Mouse (Mus musculus) layer of hippocampus, adult 6 months (tissue): ENCODE data around the gene Olfr532. TPM values are rescaled to one million over a fixed set of nuclear protein-coding genes. Genes with fewer than 3 reads are reported as not detected.

ENCODE experiments used
- long read RNA-seq, 2 experiments: library from polyadenylated mRNA; unstranded; transcript quantifications; one replicate each; pipeline ENCODE4 v2.0.0; 2019 to 2020
- polyA plus RNA-seq: library from polyadenylated mRNA; unstranded; fragments of <200 nt; fragmentation: Nextera tagmentation; gene quantifications from 2 replicates; pipeline ENCODE4 v1.2.3, GENCODE M21; 2021

The Olfr532 gene
- polyA plus RNA-seq = not detected in 2 replicates
- long read RNA-seq, experiment 1 = 0 reads
- long read RNA-seq, experiment 2 = 0 reads

GRCm38 (mm10) chr7:140421539-140421938 lies at the start of gene Olfr532:
TSS of gene Olfr532 (minus strand) at chr7:140421639.

GRCm38 (mm10) chr7:140463070-140463469 lies 41.6 kb upstream of the Olfr532 start, which contains the start of gene Olfr533:
TSS of gene Olfr533 (plus strand) at chr7:140463370.

GRCm38 (mm10) chr7:140402818-140403217 lies 18.6 kb downstream of the Olfr532 start, which contains the start of gene Olfr531:
TSS of gene Olfr531 (minus strand) at chr7:140402918.

GRCm38 (mm10) chr7:140376231-140376630 lies 45.2 kb downstream of the Olfr532 start, which contains the start of gene Olfr530:
TSS of gene Olfr530 (minus strand) at chr7:140376331.

Other genes with a start within 250 kb of the Olfr532 start
- gene Olfr523, start 248.4 kb downstream of the Olfr532 start, polyA plus RNA-seq = not detected in 2 replicates
- gene Olfr524, start 215.7 kb downstream of the Olfr532 start, polyA plus RNA-seq = not detected in 2 replicates
- 0.06 and 0.10 TPM in 2 replicates for gene Cd163l1, start 203.4 kb downstream of the Olfr532 start, polyA plus RNA-seq
- 0.09 TPM in 1 of 2 replicates, not detected in the other for gene 5830411N06Rik, start 174.4 kb downstream of the Olfr532 start, polyA plus RNA-seq
- not detected in 2 replicates for gene Olfr525, start 100.8 kb downstream of the Olfr532 start, polyA plus RNA-seq
- not detected in 2 replicates for gene Olfr527, start 87.6 kb downstream of the Olfr532 start, polyA plus RNA-seq
- gene Olfr60, start 60.0 kb downstream of the Olfr532 start, polyA plus RNA-seq = not detected in 2 replicates
- gene Olfr530, start 45.3 kb downstream of the Olfr532 start, polyA plus RNA-seq = not detected in 2 replicates
- not detected in 2 replicates for gene Olfr531, start 18.7 kb downstream of the Olfr532 start, polyA plus RNA-seq
- gene Olfr533, start 41.7 kb upstream of the Olfr532 start, polyA plus RNA-seq = not detected in 2 replicates
- not detected in 2 replicates for gene Olfr535, start 62.6 kb upstream of the Olfr532 start, polyA plus RNA-seq
- not detected in 2 replicates for gene Olfr536, start 85.8 kb upstream of the Olfr532 start, polyA plus RNA-seq
- gene Olfr538, start 146.2 kb upstream of the Olfr532 start, polyA plus RNA-seq = not detected in 2 replicates
- 0.03 and 0.09 TPM in 2 replicates for gene Olfr46, start 179.6 kb upstream of the Olfr532 start, polyA plus RNA-seq
- gene Olfr61, start 207.3 kb upstream of the Olfr532 start, polyA plus RNA-seq = not detected in 2 replicates
- gene Olfr53, start 224.8 kb upstream of the Olfr532 start, polyA plus RNA-seq = 0.10 and 0.18 TPM in 2 replicates
- gene Olfr539, start 238.3 kb upstream of the Olfr532 start, polyA plus RNA-seq = 0.18 and 0.30 TPM in 2 replicates